Mouse (Mus musculus): ENCODE results near the gene Fezf2.

Fezf2 gene

DNA sequence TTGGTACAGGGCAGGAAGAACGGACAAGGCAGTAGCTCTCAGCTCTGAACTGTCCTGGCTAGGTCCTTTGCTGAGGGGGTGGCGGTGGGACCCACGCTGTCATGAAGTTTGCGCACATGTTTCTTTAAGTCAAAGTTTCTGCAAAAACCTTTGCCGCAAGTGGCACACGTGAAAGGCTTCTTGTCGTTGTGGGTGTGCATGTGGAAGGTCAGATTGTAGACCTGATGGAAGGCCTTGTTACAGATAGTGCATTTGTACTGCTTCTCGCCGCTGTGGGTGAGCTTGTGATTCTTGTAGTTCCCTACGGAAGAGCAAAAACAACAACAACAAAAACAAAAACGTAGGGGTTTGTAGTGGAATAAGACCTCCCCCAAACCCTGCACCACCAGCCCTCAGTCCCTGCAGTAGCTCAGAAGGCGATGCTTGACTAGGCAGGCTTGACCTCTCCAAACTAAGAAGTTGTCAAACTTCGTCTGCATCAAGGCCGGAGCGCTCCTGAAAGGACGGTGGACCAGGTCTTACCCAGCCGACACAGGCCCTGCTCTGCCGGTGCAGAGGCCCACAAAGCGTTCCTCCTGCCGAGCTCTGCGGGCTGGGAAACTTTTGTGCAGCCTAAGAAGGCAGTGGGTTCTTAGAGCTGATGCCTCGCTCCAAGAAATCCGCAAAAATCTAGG, 5.4 kb downstream of the Fezf2 start:
- DNase-seq = no peak

DNA sequence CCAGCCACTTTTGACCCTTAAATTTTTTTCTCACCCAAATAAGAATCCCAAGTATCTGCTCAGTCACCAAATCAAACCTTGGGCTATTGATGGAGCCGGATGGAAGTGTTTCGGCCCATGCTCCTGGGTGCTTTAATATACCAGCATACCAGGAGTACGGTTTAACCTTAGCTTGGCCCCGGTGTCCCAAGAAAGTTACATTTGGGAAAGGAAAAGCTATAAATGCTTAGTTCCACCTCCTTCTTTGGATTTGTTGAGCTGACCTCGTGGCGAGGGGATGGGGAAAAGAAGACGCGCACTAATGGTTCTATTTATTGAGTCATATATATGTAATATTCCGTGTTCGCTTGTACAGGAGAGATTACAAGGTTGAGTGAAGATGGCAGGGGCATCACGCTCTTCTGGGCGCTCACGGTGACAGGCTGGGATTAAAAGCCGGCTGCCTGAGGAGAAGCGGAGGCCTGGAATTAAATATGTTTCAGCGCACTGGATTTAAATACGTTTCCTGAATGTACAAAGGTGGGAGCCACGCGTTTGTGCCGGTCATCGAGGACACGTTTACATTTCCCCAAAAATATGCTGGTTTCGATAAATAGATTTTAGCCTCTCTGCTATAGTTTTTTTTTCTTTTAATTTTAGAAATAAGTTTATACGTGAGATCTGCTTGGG, 6.1 kb downstream of the Fezf2 start:
- DNase-seq = no peak

DNA sequence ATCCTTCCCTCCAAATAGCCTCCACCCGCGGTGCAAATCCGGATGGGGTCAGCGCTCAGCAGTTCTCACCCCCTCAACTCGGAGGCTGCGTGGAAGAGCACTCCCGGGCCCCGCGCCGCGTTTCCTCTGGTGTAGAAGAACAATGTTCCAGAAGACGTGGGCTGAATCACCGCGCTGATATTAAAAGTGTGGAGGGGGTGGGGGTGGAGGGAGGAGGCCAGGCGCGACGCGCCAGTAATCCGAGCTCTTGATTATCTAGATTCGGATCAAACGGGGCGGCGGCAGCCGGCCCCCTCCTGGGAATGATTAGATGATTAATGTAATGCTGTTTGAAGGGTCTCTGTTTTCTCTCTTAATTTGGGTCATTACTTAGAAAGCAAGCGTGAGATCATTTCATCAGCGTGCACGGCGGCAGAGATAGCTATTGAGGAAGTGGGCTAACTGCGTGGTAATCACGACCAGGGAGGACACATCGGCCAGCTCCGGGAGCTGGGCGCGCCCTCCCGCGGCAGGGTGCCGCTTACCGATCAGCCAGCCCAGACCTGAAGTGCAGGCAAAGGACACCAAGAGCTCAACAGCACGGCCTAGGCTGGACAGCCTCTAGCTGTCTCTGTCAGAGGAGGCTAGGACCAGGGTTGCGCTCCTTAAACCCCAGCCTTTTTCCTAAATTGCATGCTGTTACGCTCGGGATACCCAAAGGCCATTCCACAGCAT, 6.8 kb downstream of the Fezf2 start:
- DNase-seq = no peak

DNA sequence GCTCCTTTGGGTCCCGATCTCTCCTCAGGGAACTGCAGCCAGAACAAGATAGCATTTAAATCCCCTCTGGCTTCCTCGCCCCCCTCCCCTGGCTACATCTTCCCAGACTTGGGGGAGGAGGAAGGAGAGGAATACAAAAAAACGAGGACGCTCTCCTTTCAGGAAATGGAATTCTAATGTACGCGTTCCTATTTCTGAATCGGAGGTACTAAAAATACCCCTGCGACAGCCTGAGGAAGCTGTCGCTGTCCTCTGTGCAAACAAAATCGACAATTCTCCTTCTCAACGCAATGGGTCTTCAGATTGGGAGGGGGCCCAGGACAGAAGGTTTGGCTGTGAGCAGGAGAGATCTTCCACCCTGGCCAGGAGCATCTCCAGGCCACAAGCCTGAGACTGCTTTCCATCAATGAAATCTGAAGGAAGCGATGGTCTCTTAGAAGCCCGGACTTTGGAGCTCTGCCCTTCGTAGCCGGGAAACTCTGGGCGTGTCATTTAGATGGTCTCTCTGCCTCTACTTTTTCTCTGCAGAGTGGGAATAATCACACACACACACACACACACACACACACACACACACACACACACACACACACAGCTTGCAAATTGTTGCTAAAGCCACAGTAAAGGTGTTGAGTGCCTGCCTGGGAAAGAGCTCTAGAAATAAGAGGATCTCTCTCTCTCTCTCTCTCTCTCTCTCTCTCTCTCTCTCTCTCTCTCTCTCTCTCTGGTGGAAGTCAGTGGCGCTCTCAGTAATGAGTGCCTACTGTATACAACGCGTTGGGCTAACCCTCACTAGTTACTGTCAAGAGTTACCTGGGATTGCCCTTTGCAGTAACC, 7.5 kb downstream of the Fezf2 start:
- DNase-seq = no peak

DNA sequence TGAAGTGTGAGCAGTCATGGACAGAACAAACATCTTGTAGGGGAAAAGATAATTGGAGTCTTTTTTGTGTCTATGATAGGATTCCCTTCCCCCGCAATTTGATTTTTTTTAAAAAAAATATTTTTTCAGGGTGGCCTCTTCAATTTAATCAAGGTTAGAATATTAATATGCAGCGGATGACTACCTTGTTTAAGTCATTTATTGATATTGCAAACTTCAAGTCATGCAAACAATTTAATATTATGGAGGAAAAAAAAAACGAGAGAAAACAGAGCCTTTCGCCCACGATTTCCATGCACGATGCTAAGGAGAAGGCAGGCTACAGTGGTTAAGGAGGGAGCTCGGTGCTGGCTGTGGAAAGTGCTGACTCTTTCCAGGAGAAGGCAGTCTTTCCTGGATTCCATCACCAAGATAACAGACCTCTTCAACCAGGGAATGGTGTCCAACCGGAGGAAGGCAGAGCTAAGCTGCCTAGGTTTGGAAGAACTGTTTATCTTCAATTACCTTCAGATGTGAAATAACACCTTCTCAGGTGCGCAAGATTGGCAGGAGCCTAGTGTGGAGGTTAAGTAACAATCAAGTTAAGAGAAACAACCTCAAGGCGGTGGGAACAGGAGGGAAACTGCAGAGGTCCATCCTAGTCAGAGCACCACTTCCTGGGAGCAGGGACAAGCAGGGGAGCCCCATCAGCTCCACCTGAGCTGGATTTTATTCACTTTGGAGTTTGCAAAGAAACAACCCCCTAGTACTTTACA, 9.0 kb downstream of the Fezf2 start:
- no peak for DNase-seq

DNA sequence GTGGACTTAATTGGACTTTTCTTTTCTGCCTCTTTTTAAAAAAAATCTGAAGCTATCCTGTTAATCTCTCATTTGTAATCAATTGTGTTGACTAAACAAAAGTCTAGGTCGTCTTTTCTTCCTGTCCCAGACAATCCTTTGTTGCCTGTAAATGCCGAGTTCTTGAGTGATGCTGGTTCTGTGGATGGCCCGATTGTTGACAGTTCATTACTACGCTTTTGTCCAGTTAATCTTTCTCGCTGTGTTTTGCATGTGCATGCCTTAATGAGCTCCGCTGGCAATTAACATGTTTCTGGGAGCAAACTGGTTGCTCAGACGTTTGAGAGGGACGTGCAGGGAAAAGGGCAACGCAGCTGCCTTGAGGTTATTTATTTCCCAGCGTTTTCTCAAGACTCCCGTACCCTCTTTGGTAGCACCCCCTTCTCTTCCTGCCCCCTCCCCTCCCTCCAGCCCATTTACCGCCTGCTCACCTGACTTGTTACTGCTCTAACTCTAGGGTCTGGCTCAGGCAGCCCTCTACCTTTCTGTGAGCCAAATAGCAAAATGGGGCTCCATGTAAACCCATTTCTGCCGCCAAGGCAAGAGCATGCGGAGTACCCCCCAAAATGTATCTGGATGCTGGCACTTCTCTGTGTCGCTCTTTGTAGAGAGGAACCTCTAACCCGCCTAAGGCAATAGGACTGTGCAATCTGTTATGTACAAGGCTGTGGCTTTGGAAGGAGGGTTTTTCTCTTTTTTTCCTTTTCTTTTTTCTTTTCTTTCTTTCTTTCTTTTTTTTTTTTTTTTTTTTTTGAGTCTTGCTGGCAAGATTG, 9.8 kb downstream of the Fezf2 start:
- DNase-seq = no peak

DNA sequence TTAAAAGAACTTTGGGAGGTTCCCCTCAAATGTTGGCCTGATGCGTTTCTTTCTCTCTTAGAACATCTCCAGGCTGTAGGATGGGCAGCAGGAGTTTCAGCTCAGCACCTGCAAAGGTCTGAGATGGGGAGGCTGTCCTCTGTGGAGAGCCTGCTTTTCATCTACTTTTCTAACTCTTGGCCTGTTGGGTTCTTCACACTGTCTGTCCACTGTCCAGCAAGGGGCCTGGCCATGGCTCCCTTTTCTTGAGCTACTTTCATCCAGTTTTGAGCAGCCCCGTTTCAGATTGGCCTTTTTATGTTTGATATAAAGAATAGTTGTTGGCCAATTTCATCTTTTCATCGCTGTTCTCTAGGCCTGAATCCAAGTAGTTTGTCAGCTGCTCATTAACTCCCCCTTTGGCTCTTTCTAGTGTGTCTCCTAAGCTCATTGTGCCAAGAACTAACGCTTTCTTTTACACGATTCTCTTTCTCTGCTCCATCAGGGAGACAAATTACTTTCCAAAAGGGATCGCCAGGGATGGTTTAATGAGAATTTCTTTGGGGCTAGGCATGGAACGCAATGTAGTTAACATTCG, 10.5 kb downstream of the Fezf2 start:
- DNase-seq = no peak

DNA sequence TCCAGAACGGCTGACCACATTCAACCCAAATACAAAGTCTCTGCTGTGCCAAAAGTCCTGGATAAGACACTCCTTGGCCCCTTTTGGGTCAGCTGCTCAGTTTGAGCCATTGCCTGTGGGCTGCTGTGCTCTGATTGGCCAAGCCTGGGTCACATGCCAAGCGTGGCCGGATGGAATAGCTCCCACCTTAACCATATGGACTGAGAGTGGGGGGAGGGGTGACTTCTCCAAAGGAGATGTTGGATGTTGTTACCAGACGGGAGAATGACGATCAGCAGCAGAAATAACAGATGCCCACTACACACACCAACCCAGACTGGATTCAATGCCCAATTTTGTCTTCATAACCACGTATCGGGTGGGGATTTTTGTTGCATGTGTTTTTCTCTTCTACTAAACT, 13.1 kb downstream of the Fezf2 start:
- no peak for DNase-seq

DNA sequence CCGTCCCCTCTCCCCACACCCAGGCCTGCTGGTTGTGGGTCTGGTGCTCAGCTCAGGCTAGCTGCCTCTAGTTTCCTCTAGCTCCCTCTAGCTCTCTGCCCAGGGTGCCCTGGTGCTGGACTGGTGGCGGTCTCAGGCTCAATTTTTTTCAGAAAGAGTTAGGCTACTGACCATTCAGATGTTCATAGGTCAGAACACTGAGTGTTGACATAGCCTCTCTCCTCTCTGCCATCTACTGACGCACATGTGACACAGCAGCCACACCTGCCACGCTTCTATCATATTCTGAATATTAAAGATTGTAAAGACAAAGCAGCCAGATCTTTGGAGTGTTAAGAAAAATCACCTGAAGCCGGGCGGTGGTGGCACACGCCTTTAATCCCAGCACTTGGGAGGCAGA, 14.4 kb downstream of the Fezf2 start:
- DNase-seq = no peak

DNA sequence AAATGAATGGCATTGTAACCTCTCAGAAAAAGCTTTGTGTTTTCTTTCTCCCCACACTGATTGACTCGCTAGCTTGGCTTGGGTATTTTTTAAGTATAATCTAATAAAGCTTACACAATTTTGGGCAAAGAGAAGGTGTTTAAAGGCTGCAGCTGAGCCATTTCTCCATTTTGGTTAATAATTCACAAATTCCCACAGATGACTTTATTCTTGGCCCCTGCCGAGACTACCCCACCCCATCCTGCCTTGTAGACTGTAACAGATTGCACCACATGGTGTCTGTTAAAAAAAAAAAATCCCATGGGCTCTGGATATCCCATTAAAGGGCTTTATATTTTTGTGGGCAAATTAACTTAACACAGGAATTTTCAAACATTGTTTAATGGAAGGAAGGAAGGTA, 44.9 kb downstream of the Fezf2 start:
- DNase-seq = no peak

DNA sequence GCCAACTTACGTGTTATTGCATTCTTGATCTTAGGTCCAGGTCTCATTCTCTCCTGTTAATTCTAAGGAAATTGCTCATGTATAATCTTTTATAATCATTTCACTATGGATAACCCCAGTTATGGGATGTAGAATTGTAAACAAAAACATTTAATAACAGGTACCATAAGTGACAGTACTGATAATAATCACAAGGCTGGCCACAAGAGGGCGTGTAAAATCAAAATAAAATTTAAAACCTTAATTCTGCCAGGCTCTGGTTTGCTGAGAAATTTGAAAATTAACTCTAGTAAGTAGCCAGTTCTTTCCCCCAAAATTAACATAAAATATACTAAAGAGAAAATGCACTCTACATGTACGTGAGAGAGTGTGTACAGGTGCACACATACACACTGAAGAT, 47.3 kb downstream of the Fezf2 start:
- DNase-seq = no peak

DNA sequence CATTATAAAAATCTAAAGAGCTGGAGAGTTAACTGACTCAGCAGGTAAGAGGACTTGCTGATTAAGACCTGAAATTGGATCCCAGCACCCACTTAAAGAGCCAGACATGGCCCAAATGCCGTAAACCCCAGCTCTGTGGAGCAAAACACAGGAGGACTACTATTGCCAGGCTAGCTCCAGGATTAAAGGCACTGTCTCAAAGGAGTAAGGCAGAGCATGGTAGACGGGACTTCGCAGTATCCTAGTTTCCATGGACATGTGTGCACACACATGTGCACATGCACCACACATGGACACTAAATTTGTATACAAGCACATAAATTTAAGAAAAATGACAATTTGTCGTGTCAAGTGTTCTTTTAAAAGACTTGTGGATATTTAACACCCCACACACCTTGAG, 47.7 kb downstream of the Fezf2 start:
- DNase-seq = no peak

DNA sequence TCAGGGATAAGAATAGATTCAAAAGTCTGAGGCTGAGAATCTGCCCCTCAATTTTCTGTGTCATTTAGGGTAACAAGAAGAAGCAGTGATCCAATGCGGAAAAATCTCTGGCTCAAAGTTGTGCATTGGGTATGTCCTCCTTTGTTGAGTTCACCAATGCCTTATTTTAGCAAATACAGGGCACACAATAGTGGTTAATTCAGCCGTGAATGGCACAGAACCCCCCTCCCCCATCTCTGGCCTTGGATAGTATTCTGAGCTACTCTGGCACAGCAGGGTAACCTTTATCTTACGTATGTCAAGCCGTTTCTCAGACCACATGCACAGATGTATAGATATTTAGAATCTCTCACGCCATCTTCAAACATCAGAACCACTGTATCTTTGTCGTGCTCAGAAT, 48.3 kb downstream of the Fezf2 start:
- no peak for DNase-seq

DNA sequence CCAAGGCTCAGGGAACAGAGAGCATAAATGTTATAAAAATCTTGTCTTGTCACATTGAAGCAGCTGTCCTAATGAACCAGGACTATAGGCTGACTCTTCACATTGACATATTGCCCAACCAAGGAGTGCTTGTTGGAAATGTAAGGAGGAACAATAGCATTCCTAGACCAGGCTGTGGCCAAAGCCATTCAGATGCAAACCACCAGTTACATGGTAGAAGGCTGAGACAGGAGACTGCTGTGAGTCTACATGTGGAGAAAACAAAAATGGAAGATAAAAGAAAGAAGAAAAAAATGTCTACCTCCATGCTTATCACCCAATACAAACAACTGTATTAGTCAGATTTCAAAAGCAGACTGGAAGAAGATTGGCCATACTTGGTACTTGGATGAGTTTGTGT, 48.8 kb downstream of the Fezf2 start:
- no peak for DNase-seq

DNA sequence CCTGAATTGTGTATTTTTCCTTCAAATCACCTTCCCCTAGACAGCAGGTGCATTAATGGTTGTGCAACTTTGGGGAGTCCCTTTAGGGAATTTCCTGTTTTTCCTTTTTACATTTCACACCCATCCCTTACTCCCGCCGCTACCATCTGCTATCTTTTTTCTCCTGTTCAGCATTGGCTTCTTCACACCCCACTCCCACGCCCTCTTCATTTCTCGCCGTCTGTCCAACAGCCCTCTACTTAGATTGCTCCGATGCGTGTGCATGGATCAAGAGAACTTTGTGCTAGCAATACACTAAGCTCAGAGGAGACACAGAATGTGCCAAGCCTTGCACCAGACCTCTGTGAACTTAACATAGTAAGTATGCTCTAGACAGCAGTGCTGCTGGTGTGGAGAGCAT, 51.6 kb downstream of the Fezf2 start:
- no peak for DNase-seq
